Mouse (Mus musculus) layer of hippocampus, postnatal 36 days (tissue): ENCODE measurements around the gene Mxi1. TPM values are rescaled to one million over a fixed set of nuclear protein-coding genes. Genes with fewer than 3 reads are reported as not detected.

Source experiments
- total RNA-seq, 2 experiments: library from RNA; stranded (reverse); gene quantifications; 2 replicates each; pipeline ENCODE4 v1.2.3; 2021

Mxi1 gene
- total RNA-seq, 2 experiments from 2014 or later, result 60.8 to 67.3 TPM

Other genes with a start within 250 kb of the Mxi1 start
- 100 to 1,000 TPM; 124 TPM for gene Add3, start 170.1 kb upstream of the Mxi1 start, total RNA-seq
- gene Gm10197, start 61.2 kb downstream of the Mxi1 start, total RNA-seq, result not detected
- 10 to 100 TPM; 39.6 to 40.2 TPM for gene Smndc1, start 80.1 kb downstream of the Mxi1 start, total RNA-seq
- gene Dusp5, start 218.6 kb downstream of the Mxi1 start, total RNA-seq, result 10 to 100 TPM; 23.6 to 27.0 TPM